Mouse (Mus musculus) urinary bladder, postnatal 14 days (tissue): ENCODE data around the gene Hist1h2bh.

Experiments used
- DNase-seq: peaks from one replicate; pipeline ENCODE4 v3.0.0; 2021; ENCODE audit warnings: low spot score

Hist1h2bh gene

GRCm38 (mm10) chr13:23505662-23506345 is 37.4 kb downstream of the Hist1h2bh start:
- DNase-seq = no peak

GRCm38 (mm10) chr13:23503797-23504196 is 39.4 kb downstream of the Hist1h2bh start:
- peak; percentile 53 for DNase-seq

DNA sequence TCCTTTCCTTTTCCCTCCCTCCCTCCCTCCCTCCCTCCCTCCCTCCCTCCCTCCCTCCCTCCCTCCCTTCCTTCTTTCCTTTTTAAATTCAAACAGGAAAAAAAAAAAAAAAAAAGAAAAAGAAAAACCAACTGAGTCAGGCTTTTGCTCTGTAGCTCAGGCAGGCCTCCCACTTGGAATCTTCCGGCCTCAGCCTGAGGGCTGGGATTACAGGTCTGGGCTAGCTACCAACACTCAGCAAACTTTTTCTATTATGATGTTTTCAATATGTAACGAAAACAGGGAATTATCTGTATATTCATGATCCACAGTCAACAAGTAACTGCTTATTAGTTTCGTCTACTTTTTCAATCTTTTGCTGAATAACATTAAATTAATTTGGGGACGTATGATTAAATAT is 40.3 kb downstream of the Hist1h2bh start:
- DNase-seq = no peak

DNA sequence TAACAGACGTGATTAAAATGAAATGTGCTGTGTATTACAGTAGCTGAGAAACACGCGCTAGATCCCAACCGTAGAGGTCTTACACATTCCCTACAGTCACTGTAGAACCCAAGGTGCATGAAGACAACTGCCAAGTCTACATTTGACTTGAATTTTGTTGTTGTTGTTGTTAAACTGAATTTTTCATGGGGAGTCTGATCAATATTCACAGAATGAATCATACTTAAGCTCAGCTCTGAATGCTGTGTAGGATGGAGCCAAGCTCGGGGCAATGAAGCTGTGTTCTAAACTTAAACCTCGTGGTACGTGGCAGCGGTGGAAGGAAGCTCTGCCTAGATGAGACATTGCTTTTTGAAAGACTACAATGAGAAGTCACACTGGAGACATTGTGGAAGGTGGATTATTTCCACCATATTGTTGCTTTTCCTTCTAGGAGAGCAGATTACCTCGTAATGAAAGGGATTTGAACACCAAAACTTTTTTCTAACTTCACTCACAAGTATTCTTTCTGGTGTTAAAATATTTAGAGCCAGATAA is 41.1 kb downstream of the Hist1h2bh start:
- no peak for DNase-seq

DNA sequence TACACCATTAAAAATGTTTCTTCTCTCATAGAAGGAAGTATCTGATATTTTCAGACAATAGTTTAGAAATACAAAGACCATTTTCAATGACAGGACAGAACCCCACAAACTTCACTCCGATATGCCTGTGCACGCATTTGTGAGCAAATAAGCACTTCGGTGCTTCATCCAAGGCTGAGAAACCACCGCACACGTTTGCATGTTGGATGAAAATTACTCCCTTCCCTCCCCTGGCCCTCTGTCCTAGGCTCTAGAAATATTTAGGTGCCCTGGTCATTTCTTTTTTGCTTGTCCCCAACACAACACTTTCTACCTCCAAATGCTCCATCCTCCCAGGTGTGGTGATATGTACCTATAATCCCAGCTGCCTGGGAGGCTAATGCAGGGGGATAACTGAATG is 41.7 kb downstream of the Hist1h2bh start:
- DNase-seq = no peak

DNA sequence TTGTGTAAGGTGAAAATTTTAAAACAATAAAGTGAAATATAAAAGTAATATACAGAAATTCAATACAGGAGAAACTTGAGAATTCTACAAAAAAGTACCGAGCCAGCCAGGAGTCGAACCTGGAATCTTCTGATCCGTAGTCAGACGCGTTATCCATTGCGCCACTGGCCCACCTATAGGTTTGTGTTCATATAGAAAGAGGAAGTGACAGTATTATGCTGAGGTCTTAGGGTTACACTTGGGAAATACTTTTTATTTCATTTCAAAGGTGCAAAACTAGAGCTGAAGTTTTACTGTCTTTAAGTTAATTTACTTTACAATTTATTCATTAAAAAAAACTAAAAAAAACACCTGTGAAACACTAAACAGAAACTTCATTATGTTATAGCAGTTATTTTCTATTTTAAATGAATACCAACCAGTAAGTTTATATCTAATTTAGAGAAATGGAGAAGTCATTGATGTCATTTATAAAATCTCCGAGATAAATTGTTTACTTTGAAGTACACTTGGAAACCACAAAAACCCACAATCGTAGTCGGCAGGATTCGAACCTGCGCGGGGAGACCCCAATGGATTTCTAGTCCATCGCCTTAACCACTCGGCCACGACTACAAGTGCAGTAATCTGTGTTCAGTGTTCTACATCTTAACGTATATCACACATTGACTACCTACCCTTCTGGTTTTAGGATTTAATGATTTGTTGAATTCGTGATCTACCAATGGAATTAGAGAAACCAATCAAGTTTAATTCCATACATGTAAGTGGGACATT is 42.6 kb downstream of the Hist1h2bh start:
- DNase-seq = peak; percentile 41

DNA sequence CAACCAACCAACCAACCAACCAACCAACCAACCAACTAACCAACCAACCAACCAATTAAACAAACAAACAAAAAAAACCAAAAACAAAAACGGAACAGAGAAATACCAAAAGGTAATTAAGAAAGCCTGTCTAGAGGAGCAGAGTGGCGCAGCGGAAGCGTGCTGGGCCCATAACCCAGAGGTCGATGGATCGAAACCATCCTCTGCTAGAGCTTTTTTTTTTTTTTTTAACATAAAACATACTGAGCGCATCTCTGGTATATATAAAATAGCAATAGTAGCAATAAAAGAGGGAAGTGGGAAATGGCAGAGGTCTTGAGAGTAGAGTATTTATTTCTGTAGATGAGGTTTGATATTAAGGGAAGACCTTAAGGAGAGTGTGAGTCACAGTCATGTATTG is 43.2 kb downstream of the Hist1h2bh start:
- DNase-seq = no peak

DNA sequence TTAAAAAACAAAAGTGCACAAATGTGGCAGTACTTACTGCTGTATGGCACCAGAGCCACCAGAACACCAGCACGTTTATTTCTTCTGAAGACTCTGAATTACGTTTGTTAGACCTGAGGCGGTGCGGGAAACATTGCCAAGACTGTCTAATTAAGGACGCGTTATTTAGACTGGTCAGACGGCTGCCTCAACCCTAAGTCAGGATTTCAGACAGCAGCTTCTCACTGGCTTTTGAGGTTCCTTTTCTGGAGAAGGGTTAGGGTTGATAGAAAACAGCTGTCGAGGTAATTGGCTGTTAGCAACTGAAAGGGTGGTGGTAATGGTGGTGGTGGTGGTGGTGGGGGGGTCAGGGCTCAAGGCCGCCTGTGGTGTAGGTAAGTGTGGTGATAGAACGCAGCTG is 44.5 kb downstream of the Hist1h2bh start:
- no peak for DNase-seq

GRCm38 (mm10) chr13:23497656-23498321 is 45.4 kb downstream of the Hist1h2bh start:
- no peak for DNase-seq

- DNase-seq = no peak
These were observed 47.7 kb downstream of the Hist1h2bh start for GRCm38 (mm10) chr13:23495526-23495925.

DNA sequence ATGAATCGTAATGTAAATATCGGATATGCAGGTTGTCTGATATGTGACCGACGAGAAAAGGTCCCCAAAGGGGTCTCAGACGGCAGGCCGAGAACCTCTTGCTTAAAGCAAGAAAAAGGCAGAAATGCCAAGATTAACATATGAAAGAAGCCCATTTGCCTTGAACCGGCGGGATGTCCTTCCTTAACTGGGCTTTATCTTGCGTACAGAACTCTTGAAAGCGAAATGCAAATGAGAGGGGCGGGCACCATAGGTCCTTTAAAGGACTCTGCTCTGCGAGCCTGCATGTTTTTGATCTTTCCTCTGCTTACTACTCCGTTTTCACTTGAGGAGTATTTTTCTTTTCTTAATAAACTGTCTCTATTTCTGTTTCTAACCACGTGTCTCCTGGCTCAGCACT is 51.2 kb downstream of the Hist1h2bh start:
- no peak for DNase-seq
